Mouse (Mus musculus) adrenal gland, adult (tissue): ENCODE results near the gene Mfsd14b.
A peak's percentile ranks its signal among the peaks of the same experiment; 100 is the strongest.

ENCODE experiments used
- DNase-seq, 2 experiments: peaks; one replicate each; pipeline ENCODE4 v3.0.0; 2022 to 2023; ENCODE audit warnings: low spot score in 1 of 2; ENCODE audit not compliant: inconsistent age in 2 of 2

Gene Mfsd14b

GRCm38 (mm10) chr13:65112459-65113110, at the start of gene Mfsd14b:
TSS of gene Mfsd14b (minus strand) at chr13:65112975.
- DNase-seq: peak; percentile 91 to 98

GRCm38 (mm10) chr13:65149940-65150339, 37.2 kb upstream of the Mfsd14b start, which contains the start of gene Olfr466:
TSS of gene Olfr466 (plus strand) at chr13:65150240.
- DNase-seq: no peak

- no peak for DNase-seq
Observed at GRCm38 (mm10) chr13:65137789-65138188, 25.0 kb upstream of the Mfsd14b start, which contains the start of gene Olfr465-ps1. TSS of gene Olfr465-ps1 (plus strand) at chr13:65138089.

GRCm38 (mm10) chr13:65127063-65127847, 14.5 kb upstream of the Mfsd14b start:
- peak in 1 of 2 experiments; percentile 42 for DNase-seq

GRCm38 (mm10) chr13:65122111-65122510, 9.3 kb upstream of the Mfsd14b start:
- DNase-seq: no peak

- DNase-seq: no peak
Observed at GRCm38 (mm10) chr13:65120984-65121383, 8.2 kb upstream of the Mfsd14b start.

- no peak for DNase-seq
Observed at GRCm38 (mm10) chr13:65113239-65113638, 464 bp upstream of the Mfsd14b start.

- peak in 1 of 2 experiments; percentile 66 for DNase-seq
Observed at GRCm38 (mm10) chr13:65111961-65112360, 814 bp downstream of the Mfsd14b start.

GRCm38 (mm10) chr13:65101232-65101631, 11.5 kb downstream of the Mfsd14b start:
- no peak for DNase-seq

- DNase-seq: no peak
Observed at GRCm38 (mm10) chr13:65100678-65101077, 12.1 kb downstream of the Mfsd14b start.

- DNase-seq: no peak
Observed at GRCm38 (mm10) chr13:65097018-65097417, 15.8 kb downstream of the Mfsd14b start.

GRCm38 (mm10) chr13:65095923-65096322, 16.9 kb downstream of the Mfsd14b start:
- no peak for DNase-seq

GRCm38 (mm10) chr13:65069969-65070368, 42.8 kb downstream of the Mfsd14b start:
- no peak for DNase-seq

GRCm38 (mm10) chr13:65052660-65053059, 60.1 kb downstream of the Mfsd14b start, which contains the start of gene Prss47:
TSS of gene Prss47 (minus strand) at chr13:65052760.
- DNase-seq: no peak

GRCm38 (mm10) chr13:65035057-65035456, 77.7 kb downstream of the Mfsd14b start:
- peak in 1 of 2 experiments; percentile 31 for DNase-seq

GRCm38 (mm10) chr13:65032758-65033157, 80.0 kb downstream of the Mfsd14b start, which contains the start of gene Spata31d1c:
TSS of gene Spata31d1c (plus strand) at chr13:65033058.
- DNase-seq: no peak
